ENCODE assay signal across 32 mouse cellular contexts in the genomic region with DNA sequence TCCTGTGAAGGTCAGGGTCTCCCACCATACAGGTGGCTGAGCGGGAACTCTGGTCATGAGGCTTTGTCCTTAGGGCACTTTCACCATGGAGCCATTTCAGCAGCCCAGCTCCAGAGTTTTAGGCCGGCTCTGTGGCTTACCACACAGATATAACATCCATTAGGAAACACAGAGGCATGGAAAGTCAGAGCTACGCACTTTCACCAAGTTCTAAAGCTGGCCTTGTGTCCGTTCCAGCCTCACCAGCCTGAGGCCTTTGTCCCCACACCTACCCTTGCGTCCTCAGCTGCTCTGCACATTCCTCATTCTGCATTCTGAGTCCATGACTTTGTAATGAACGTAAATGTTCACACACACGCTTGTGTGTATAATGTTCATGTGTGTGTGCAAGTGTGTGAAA. TPM values are rescaled to one million over a fixed set of nuclear protein-coding genes. Genes with fewer than 3 reads are reported as not detected.
DNase-seq lines count a peak whose midpoint lies in the region; ATAC-seq and TF ChIP-seq lines count a peak whose summit lies in the region.
"Had no signal": no experiment of that assay in that cellular context is flagged by ENCODE, and none has a peak within 500 bp of the region (broad histone marks: within the 10 kb centered on the region; RNA-seq: fewer than 3 reads in every experiment).

No protein-coding gene starts in this region.

- 0 out of 2 replicates have a peak, but pooled peaks cover under 1% of the 10 kb centered on the region for H3K4me1 ChIP-seq in kidney, embryonic 16.5 days (ENCODE audit: insufficient read depth, low read length)
- H3K4me1 ChIP-seq in liver, embryonic 12.5 days = peaks cover 16% of the 10 kb centered on the region
- H3K4me1 ChIP-seq in liver, embryonic 13.5 days (replicated peaks) = peaks cover 34% of the 10 kb centered on the region
- H3K4me1 ChIP-seq in liver, postnatal 0 days (ENCODE audit: insufficient read depth) = peaks cover 5% of the 10 kb centered on the region
- no peaks in the 10 kb centered on the region for H3K4me1 ChIP-seq in midbrain, embryonic 15.5 days
- H3K4me1 ChIP-seq: embryonic facial prominence, embryonic 12.5 days; embryonic facial prominence, embryonic 15.5 days; heart, embryonic 13.5 days; hindbrain, embryonic 12.5 days; hindbrain, embryonic 15.5 days had no signal

- H3K36me3 ChIP-seq in kidney, embryonic 16.5 days (ENCODE audit: insufficient read depth, low read length) = peaks cover 65% of the 10 kb centered on the region
- H3K36me3 ChIP-seq in liver, embryonic 12.5 days = peaks cover 83% of the 10 kb centered on the region
- peaks cover 75% of the 10 kb centered on the region for H3K36me3 ChIP-seq in liver, embryonic 13.5 days
- H3K36me3 ChIP-seq in liver, postnatal 0 days (replicated peaks; ENCODE audit: insufficient read depth, low read length) = peaks cover 58% of the 10 kb centered on the region
- peaks cover 38% of the 10 kb centered on the region for H3K36me3 ChIP-seq in midbrain, embryonic 15.5 days (replicated peaks)

- WGBS in kidney, embryonic 16.5 days = 91% methylated on average over 7 of the region's 7 CpGs
- 90% methylated on average over 7 of the region's 7 CpGs for WGBS in liver, embryonic 12.5 days (ENCODE audit: insufficient replicate concordance)
- WGBS in liver, embryonic 13.5 days (ENCODE audit: insufficient replicate concordance) = 79% methylated on average over 7 of the region's 7 CpGs
- WGBS in liver, postnatal 0 days (ENCODE audit: insufficient replicate concordance) = 91% methylated on average over 7 of the region's 7 CpGs
- WGBS in midbrain, embryonic 15.5 days = 88% methylated on average over 7 of the region's 7 CpGs

- no peaks in the 10 kb centered on the region for H3K9me3 ChIP-seq in kidney, embryonic 16.5 days (ENCODE audit: low read length)
- no peaks in the 10 kb centered on the region for H3K9me3 ChIP-seq in liver, embryonic 12.5 days (replicated peaks)
- H3K9me3 ChIP-seq in liver, embryonic 13.5 days (replicated peaks) = no peaks in the 10 kb centered on the region
- H3K9me3 ChIP-seq in liver, postnatal 0 days (ENCODE audit: low read length) = no peaks in the 10 kb centered on the region
- no peaks in the 10 kb centered on the region for H3K9me3 ChIP-seq in midbrain, embryonic 15.5 days
- H3K9me3 ChIP-seq: embryonic facial prominence, embryonic 12.5 days; embryonic facial prominence, embryonic 15.5 days; heart, embryonic 10.5 days; heart, embryonic 13.5 days; hindbrain, embryonic 12.5 days; hindbrain, embryonic 15.5 days had no signal

- H3K9ac ChIP-seq in kidney, embryonic 16.5 days (replicated peaks; ENCODE audit: low read length) = no peak overlapping the region
- H3K9ac ChIP-seq in liver, embryonic 12.5 days = no peak overlapping the region
- H3K9ac ChIP-seq in liver, embryonic 13.5 days = no peak overlapping the region
- H3K9ac ChIP-seq in liver, postnatal 0 days (replicated peaks) = no peak overlapping the region
- H3K9ac ChIP-seq in midbrain, embryonic 15.5 days = no peak overlapping the region
- H3K9ac ChIP-seq: embryonic facial prominence, embryonic 12.5 days; embryonic facial prominence, embryonic 15.5 days; forebrain, postnatal 0 days; heart, embryonic 13.5 days; hindbrain, embryonic 12.5 days; hindbrain, embryonic 15.5 days had no signal

- H3K4me2 ChIP-seq in kidney, embryonic 16.5 days (replicated peaks; ENCODE audit: low read depth, low read length) = no peak overlapping the region
- H3K4me2 ChIP-seq in liver, embryonic 12.5 days = no peak overlapping the region
- H3K4me2 ChIP-seq in liver, embryonic 13.5 days = no peak overlapping the region
- H3K4me2 ChIP-seq in liver, postnatal 0 days (ENCODE audit: low read depth, low read length) = no peak overlapping the region
- no peak overlapping the region for H3K4me2 ChIP-seq in midbrain, embryonic 15.5 days
- H3K4me2 ChIP-seq: embryonic facial prominence, embryonic 12.5 days; embryonic facial prominence, embryonic 15.5 days; heart, embryonic 13.5 days; hindbrain, embryonic 12.5 days; hindbrain, embryonic 15.5 days had no signal

- no peak for ATAC-seq in kidney, embryonic 16.5 days (ENCODE audit: low FRiP score, low TSS enrichment)
- ATAC-seq in liver, embryonic 12.5 days = no peak
- no peak for ATAC-seq in liver, embryonic 13.5 days (ENCODE audit: low read depth)
- ATAC-seq in liver, postnatal 0 days = no peak
- ATAC-seq in midbrain, embryonic 15.5 days (replicated peaks) = no peak
- ATAC-seq: activated CD4-positive, CD25-positive, alpha-beta regulatory T cell, adult 4 months; CD4-positive, CD25-positive, alpha-beta regulatory T cell, adult 4 months; forebrain, embryonic 14.5 days; forebrain, postnatal 0 days had no signal

- no peaks in the 10 kb centered on the region for H3K27me3 ChIP-seq in kidney, embryonic 16.5 days (ENCODE audit: insufficient read depth, low read length)
- no peaks in the 10 kb centered on the region for H3K27me3 ChIP-seq in liver, embryonic 12.5 days (replicated peaks)
- H3K27me3 ChIP-seq in liver, embryonic 13.5 days = no peaks in the 10 kb centered on the region
- H3K27me3 ChIP-seq in liver, postnatal 0 days (ENCODE audit: insufficient read depth, low read length) = no peaks in the 10 kb centered on the region
- no peaks in the 10 kb centered on the region for H3K27me3 ChIP-seq in midbrain, embryonic 15.5 days (replicated peaks)
- H3K27me3 ChIP-seq: embryonic facial prominence, embryonic 12.5 days; embryonic facial prominence, embryonic 15.5 days; heart, embryonic 13.5 days; hindbrain, embryonic 12.5 days; hindbrain, embryonic 15.5 days had no signal

- H3K27ac ChIP-seq in kidney, embryonic 16.5 days (ENCODE audit: low read length) = peak overlapping the region; percentile 31; the same call in 1 of the 2 replicates
- H3K27ac ChIP-seq in liver, embryonic 12.5 days = peak overlapping the region; percentile 59
- peak overlapping the region; percentile 80 for H3K27ac ChIP-seq in liver, embryonic 13.5 days
- peak overlapping the region; percentile 95 for H3K27ac ChIP-seq in liver, postnatal 0 days (ENCODE audit: low read depth)
- no peak overlapping the region for H3K27ac ChIP-seq in midbrain, embryonic 15.5 days
- H3K27ac ChIP-seq: embryonic facial prominence, embryonic 12.5 days; embryonic facial prominence, embryonic 15.5 days; heart, embryonic 10.5 days; heart, embryonic 13.5 days; hindbrain, embryonic 12.5 days; hindbrain, embryonic 15.5 days had no signal

- TF ChIP-seq CTCF in liver, postnatal 0 days (IDR thresholded peaks at IDR 0.05; ENCODE audit: low read depth) = no peak

- no peak for DNase-seq in kidney, postnatal 4 days
- no peak for DNase-seq in liver
- DNase-seq in liver, embryonic 13.5 days = no peak
- no peak for DNase-seq in liver, postnatal 0 days
- DNase-seq in layer of hippocampus, postnatal 25 days (ENCODE audit: extremely low spot score in 1 of 2, low spot score in 1 of 2) = no peak
- DNase-seq: adrenal gland, postnatal 10 days; adrenal gland, postnatal 36 days; cerebellum, adult 18-20 months; cerebellum, adult 9-10 months; cerebellum, postnatal 14 days; forebrain, postnatal 0 days; gastrocnemius, postnatal 25 days; heart, adult 18-20 months; heart, postnatal 14 days; heart, postnatal 4 days had no signal

- no peak for TF ChIP-seq EP300 in liver, postnatal 0 days (IDR thresholded peaks at IDR 0.05; ENCODE audit: low read depth)

- no peak overlapping the region for H3K4me3 ChIP-seq in kidney, embryonic 16.5 days (ENCODE audit: low read length)
- no peak overlapping the region for H3K4me3 ChIP-seq in liver, embryonic 12.5 days
- no peak overlapping the region for H3K4me3 ChIP-seq in liver, embryonic 13.5 days (replicated peaks)
- no peak overlapping the region for H3K4me3 ChIP-seq in liver, postnatal 0 days (ENCODE audit: low read depth, low read length)
- no peak overlapping the region for H3K4me3 ChIP-seq in midbrain, embryonic 15.5 days
- H3K4me3 ChIP-seq: embryonic facial prominence, embryonic 12.5 days; embryonic facial prominence, embryonic 15.5 days; heart, embryonic 10.5 days; heart, embryonic 13.5 days; hindbrain, embryonic 12.5 days; hindbrain, embryonic 15.5 days had no signal

RNA-seq across cellular contexts. Expression of a gene that starts 1.1 kb away (rescaled TPM):
- polyA plus RNA-seq in kidney, embryonic 16.5 days (2015; fragmentation: Nextera tagmentation; extraction: Ambion mirVana) = 42.3 and 45.1 TPM in 2 replicates
- polyA plus RNA-seq in liver, embryonic 12.5 days (2016; fragmentation: Nextera tagmentation; extraction: Ambion mirVana) = 32.8 and 35.8 TPM in 2 replicates
- 31.1 and 32.9 TPM in 2 replicates for polyA plus RNA-seq in liver, embryonic 13.5 days (2015; fragmentation: Nextera tagmentation; extraction: Ambion mirVana)
- 85.3 and 95.9 TPM in 2 replicates for polyA plus RNA-seq in liver, postnatal 0 days (2015; fragmentation: Nextera tagmentation; extraction: Ambion mirVana)
- polyA plus RNA-seq in midbrain, embryonic 15.5 days (2015; fragmentation: Nextera tagmentation; extraction: Ambion mirVana) = 23.2 and 25.1 TPM in 2 replicates
- total RNA-seq in layer of hippocampus, postnatal 25 days (2021) = 10 to 100 TPM in 1 of 2 experiments, 1 to 10 TPM in 1; 8.4 to 10.7 TPM

RNA-seq across cellular contexts. Expression of a gene that starts 7.9 kb away (rescaled TPM):
- 113 and 115 TPM in 2 replicates for polyA plus RNA-seq in kidney, embryonic 16.5 days (2015; fragmentation: Nextera tagmentation; extraction: Ambion mirVana)
- 85.3 and 86.1 TPM in 2 replicates for polyA plus RNA-seq in liver, embryonic 12.5 days (2016; fragmentation: Nextera tagmentation; extraction: Ambion mirVana)
- 60.4 TPM in 2 replicates for polyA plus RNA-seq in liver, embryonic 13.5 days (2015; fragmentation: Nextera tagmentation; extraction: Ambion mirVana)
- polyA plus RNA-seq in liver, postnatal 0 days (2015; fragmentation: Nextera tagmentation; extraction: Ambion mirVana) = 49.5 and 53.7 TPM in 2 replicates
- polyA plus RNA-seq in midbrain, embryonic 15.5 days (2015; fragmentation: Nextera tagmentation; extraction: Ambion mirVana) = 73.5 and 76.5 TPM in 2 replicates
- total RNA-seq in layer of hippocampus, postnatal 25 days (2021) = 100 to 1,000 TPM in 1 of 2 experiments, 10 to 100 TPM in 1; 96.0 to 106 TPM

RNA-seq across cellular contexts. Expression of a gene that starts 15.8 kb away (rescaled TPM):
- 41.5 and 44.2 TPM in 2 replicates for polyA plus RNA-seq in kidney, embryonic 16.5 days (2015; fragmentation: Nextera tagmentation; extraction: Ambion mirVana)
- 9.7 and 10.1 TPM in 2 replicates for polyA plus RNA-seq in liver, embryonic 12.5 days (2016; fragmentation: Nextera tagmentation; extraction: Ambion mirVana)
- 5.4 and 5.6 TPM in 2 replicates for polyA plus RNA-seq in liver, embryonic 13.5 days (2015; fragmentation: Nextera tagmentation; extraction: Ambion mirVana)
- 7.6 and 8.3 TPM in 2 replicates for polyA plus RNA-seq in liver, postnatal 0 days (2015; fragmentation: Nextera tagmentation; extraction: Ambion mirVana)
- 54.7 and 57.2 TPM in 2 replicates for polyA plus RNA-seq in midbrain, embryonic 15.5 days (2015; fragmentation: Nextera tagmentation; extraction: Ambion mirVana)
- 10 to 100 TPM; 22.8 to 23.9 TPM for total RNA-seq in layer of hippocampus, postnatal 25 days (2021)

RNA-seq across cellular contexts. Expression of a gene that starts 35.8 kb away (rescaled TPM):
- polyA plus RNA-seq in kidney, embryonic 16.5 days (2015; fragmentation: Nextera tagmentation; extraction: Ambion mirVana) = 0.16 TPM in 1 of 2 replicates, not detected in the other
- polyA plus RNA-seq in liver, embryonic 12.5 days (2016; fragmentation: Nextera tagmentation; extraction: Ambion mirVana) = not detected in 2 replicates
- 0.15 TPM in 1 of 2 replicates, not detected in the other for polyA plus RNA-seq in liver, embryonic 13.5 days (2015; fragmentation: Nextera tagmentation; extraction: Ambion mirVana)
- not detected in 2 replicates for polyA plus RNA-seq in liver, postnatal 0 days (2015; fragmentation: Nextera tagmentation; extraction: Ambion mirVana)
- 3.4 and 4.1 TPM in 2 replicates for polyA plus RNA-seq in midbrain, embryonic 15.5 days (2015; fragmentation: Nextera tagmentation; extraction: Ambion mirVana)
- total RNA-seq in layer of hippocampus, postnatal 25 days (2021) = 1 to 10 TPM; 1.1 to 1.3 TPM
- total RNA-seq: adrenal gland, adult 18-20 months; adrenal gland, postnatal 36 days; ES-E14; gastrocnemius, adult 8-10 months; gastrocnemius, postnatal 25 days; heart, adult 18-20 months; heart, postnatal 14 days; heart, postnatal 4 days had no signal
- polyA plus RNA-seq: C2C12; gonadal fat pad, adult 2 months had no signal

RNA-seq across cellular contexts. Expression of a gene that starts 52.0 kb away (rescaled TPM):
- polyA plus RNA-seq in kidney, embryonic 16.5 days (2015; fragmentation: Nextera tagmentation; extraction: Ambion mirVana) = 79.3 and 82.9 TPM in 2 replicates
- polyA plus RNA-seq in liver, embryonic 12.5 days (2016; fragmentation: Nextera tagmentation; extraction: Ambion mirVana) = 35.9 and 36.6 TPM in 2 replicates
- polyA plus RNA-seq in liver, embryonic 13.5 days (2015; fragmentation: Nextera tagmentation; extraction: Ambion mirVana) = 30.1 TPM in 2 replicates
- 34.6 and 34.7 TPM in 2 replicates for polyA plus RNA-seq in liver, postnatal 0 days (2015; fragmentation: Nextera tagmentation; extraction: Ambion mirVana)
- polyA plus RNA-seq in midbrain, embryonic 15.5 days (2015; fragmentation: Nextera tagmentation; extraction: Ambion mirVana) = 54.1 and 55.9 TPM in 2 replicates
- total RNA-seq in layer of hippocampus, postnatal 25 days (2021) = 10 to 100 TPM; 32.2 to 33.3 TPM
